Mouse (Mus musculus) adrenal gland, postnatal 25 days (tissue): ENCODE measurements at regions not wholly inside any gene's neighbourhood (a gene's known extent, or its start where the extent isn't known, plus 50 kb on each side); places are given as distances from the start of the nearest gene placed in this dataset.

Source experiments
- DNase-seq: peaks from one replicate; pipeline ENCODE4 v3.0.0; 2021; ENCODE audit warnings: mixed read lengths

DNA sequence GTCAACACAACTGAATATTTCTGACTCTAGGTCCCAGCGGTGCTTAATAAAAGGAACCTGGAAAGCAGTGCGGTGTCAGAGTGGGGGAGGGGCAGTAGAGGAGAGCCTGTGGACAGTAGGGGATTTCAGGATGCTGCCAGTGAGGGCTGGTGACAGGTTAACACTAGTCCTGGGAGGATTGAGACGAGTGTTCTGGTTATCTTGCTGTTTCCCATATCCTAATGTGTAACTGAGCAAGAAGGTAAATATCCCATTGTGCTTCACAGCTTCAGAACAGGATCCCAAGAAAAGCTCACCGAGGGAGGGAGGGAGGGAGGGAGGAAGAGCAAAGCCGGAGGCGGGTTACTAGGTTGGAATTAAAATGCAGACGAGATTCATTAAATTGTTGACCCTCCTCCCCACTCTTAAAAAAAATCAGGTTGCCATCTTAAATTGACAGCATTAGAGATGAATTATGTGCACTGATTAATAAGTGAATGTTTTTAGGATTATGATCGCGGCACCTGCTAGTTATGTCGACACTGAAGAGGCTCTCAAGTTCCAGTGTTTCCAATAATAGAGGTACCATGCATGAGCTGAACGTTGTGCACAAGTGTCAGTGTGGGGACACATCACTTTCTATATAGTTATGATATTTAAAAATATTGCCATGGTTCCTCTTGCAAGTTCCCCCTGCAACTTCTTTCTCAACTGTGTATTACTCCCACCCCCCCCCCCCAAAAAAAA lies 1053.3 kb downstream of the 5730522E02Rik start:
- DNase-seq = no peak

DNA sequence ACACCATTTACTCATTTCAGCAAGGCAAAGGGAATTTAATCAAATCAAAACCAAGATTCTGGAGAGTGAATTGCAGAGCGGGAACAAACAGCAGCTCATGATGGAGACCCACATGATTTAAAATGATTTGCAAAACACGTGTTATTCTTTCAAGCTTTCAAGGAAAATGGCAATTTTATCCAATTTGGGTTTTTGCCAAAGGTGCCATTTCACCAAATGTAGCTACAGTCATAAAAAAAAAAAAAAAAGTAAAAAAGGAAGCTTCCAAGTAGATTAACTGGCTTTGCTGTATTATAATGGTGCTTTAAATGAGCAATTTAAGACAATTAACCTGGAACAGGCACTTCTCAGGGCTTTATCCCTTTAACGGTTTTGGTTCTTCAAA lies 1052.7 kb downstream of the 5730522E02Rik start:
- DNase-seq = no peak

DNA sequence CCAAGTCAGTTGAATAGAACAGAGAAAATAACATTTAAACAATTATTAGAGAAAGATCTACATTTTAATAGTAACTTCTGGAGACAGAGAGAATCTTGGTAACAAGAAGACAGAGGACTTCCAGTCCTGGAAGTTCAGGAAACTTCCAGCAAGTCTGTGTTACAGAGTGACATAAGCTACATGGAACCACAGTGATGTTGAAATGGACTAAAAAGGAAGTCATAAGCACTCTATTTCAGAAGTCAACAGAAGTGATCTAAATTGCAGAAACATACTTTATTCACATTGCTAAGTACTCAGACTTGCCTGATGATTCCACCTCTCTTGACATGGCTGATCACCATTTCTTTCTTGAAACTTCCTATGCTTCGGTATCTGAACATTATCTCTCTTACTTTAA lies 1051.7 kb downstream of the 5730522E02Rik start:
- no peak for DNase-seq

DNA sequence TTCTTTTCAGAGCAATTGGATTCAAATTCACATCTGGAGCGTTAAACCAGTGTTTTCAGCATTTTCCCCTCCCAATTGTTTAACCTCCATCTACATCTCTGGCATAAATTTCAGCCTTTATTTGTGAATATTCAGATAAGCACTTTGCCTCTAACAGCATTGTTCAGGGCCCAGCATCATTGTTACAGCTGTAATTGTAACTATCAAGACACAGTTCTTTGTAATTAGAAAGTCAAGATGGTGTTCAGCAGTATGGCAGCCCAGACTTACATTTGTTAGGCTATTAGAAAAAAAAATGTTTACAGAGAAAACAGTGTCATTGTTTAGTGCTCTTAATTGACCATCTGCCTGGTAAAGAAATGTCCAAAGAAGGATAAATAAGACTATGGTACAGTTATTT lies 1042.6 kb downstream of the 5730522E02Rik start:
- DNase-seq = no peak

DNA sequence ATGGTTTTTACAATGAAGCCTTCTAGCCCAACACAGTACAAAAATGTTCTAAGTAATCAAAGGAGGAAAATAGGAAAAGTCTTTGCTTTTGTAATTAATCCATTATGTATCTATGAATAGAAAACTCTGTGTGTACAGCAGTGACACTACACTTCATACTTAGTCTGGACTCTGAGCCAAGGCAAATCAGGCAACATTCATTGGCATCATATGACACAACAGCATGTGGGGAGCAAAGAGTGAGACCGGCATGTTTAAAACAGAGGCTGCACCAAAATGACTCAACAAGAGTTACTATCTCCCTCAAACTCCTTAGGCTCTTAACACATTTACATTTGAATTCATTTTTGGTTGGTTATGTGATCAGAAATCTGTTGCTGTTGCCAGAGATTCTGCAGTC lies 1039.5 kb downstream of the 5730522E02Rik start:
- no peak for DNase-seq
